Mouse (Mus musculus): Measurements from ENCODE around the gene Kri1.
"Not testable (repeated sequence)": the region's sequence is repeated elsewhere in the genome, so short reads cannot be mapped to it uniquely, and the experiment has no call there.

Gene Kri1

GRCm38 (mm10) chr9:21315421-21315820, 27.7 kb upstream of the Kri1 start:
- DNase-seq (ENCODE audit: low read depth, low spot score): peak; percentile 52

GRCm38 (mm10) chr9:21314367-21315140, 26.8 kb upstream of the Kri1 start:
- no peak for DNase-seq (ENCODE audit: low read depth, low spot score)

- peak; percentile 87 for DNase-seq (ENCODE audit: low read depth, low spot score)
Measured at GRCm38 (mm10) chr9:21313394-21313793, 25.6 kb upstream of the Kri1 start.

- DNase-seq (ENCODE audit: low read depth, low spot score): no peak
Measured at GRCm38 (mm10) chr9:21312134-21312533, 24.4 kb upstream of the Kri1 start, which contains the start of gene Ap1m2. Gene Ap1m2, minus strand, starts transcription at chr9:21312337.

GRCm38 (mm10) chr9:21311695-21312094, 23.9 kb upstream of the Kri1 start:
- DNase-seq (ENCODE audit: low read depth, low spot score): no peak

- no peak for DNase-seq (ENCODE audit: low read depth, low spot score)
Measured at GRCm38 (mm10) chr9:21309150-21309741, 21.5 kb upstream of the Kri1 start.

DNA sequence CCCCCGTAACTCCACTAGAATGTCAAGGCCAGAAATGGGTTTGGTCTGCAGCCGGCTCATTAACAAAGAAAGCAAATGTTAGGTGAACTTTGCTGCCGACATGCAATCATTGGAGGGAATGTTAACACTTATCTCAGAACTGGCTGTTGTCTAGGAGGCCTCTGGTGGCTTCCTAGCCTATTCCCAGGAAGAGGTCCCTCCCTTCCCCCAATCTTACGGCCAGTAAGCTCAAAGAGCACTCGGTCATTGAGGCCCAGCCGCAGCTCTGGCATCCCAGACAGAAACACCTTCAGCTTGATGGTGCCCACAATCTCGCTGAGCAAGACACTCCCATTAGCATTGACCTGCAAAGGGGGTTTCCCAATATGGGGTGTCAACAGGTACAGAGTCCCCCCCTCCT, 17.3 kb upstream of the Kri1 start:
- DNase-seq (ENCODE audit: low read depth, low spot score): no peak

DNA sequence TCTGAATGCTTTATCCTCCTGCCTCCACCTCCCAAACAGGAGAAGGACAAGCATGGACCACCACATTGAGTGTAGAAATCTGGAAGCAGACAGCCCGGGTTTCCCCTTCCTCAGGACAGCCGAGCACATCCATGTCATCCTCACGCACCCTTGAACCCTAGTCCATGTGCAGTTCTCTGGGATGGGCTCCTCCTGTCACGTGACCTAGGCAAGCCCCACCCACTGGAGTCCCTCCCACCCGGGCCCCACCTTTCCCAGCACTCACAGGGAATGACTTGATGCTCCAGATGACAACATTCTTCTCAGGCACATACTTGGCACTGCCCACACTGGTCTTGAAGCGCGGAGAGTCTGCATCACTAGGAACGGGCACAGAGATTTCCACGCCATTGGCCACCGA, 11.2 kb upstream of the Kri1 start:
- no peak for DNase-seq (ENCODE audit: low read depth, low spot score)

DNA sequence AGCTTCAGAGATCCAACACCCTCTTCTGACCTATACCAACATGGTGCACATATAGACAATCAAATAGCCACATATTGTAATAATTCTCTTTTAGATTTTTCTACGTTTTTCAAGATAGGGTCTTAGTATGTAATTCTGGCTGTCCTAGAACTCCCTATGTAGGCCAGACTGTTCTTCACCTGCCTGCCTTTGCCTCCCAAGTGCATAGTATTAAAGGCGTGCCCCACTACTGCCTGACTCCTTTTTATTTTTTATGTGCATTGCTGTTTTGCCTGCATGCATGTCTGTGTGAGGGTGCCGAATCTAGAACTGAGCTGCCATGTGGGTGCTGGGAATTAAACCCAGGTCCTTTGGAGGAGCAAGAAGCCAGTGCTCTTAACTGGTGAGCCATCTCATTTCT, 4.5 kb upstream of the Kri1 start:
- DNase-seq (ENCODE audit: low read depth, low spot score): no peak

GRCm38 (mm10) chr9:21291868-21292267, 4.1 kb upstream of the Kri1 start:
- DNase-seq (ENCODE audit: low read depth, low spot score): not testable (repeated sequence)

DNA sequence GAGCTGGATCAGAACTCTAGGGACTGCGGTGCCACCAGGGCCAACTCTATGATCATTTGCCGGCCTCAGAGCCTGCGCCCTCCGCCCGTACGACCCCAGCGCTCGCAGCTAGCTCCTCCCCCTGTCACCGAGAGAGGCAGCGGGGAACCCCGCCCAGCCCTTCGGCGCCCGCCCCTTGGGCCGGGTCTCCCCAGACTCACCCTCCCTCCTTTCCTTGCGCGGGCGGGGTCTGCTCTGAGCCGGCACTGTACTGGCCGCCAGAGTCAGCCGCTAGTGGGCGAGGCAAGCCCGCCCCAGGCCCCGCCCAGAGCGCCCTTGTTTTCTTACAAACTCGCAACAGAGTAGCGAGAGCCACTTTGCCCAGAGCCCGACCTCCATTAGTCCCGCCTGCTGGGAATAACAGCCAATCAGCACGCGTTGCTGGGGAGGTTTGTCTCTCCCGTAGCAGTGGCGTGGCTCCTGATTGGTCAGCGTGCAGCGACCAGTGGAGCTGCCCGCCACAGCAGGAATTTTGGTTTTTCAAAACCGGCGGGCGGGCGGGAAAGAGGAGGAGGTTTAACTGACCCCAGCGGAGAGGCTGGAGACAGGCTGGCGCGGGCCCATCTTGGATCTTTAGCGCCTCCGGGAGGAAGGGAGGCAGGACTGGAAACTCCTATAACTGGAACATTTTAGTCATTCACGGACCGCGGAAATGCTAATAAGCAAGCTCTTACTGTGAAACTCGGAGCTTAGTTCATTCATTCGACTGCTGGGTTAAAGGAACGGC, 3.4 kb upstream of the Kri1 start, which contains the start of gene Cdkn2d:
Cdkn2d (minus strand) TSS at position 386 of the 766 bp plus-strand sequence.
- DNase-seq (ENCODE audit: low read depth, low spot score): peak; percentile 100

- DNase-seq (ENCODE audit: low read depth, low spot score): no peak
Measured at GRCm38 (mm10) chr9:21290589-21290988, 2.8 kb upstream of the Kri1 start.

GRCm38 (mm10) chr9:21289337-21289671, 1.5 kb upstream of the Kri1 start:
- DNase-seq (ENCODE audit: low read depth, low spot score): no peak

DNA sequence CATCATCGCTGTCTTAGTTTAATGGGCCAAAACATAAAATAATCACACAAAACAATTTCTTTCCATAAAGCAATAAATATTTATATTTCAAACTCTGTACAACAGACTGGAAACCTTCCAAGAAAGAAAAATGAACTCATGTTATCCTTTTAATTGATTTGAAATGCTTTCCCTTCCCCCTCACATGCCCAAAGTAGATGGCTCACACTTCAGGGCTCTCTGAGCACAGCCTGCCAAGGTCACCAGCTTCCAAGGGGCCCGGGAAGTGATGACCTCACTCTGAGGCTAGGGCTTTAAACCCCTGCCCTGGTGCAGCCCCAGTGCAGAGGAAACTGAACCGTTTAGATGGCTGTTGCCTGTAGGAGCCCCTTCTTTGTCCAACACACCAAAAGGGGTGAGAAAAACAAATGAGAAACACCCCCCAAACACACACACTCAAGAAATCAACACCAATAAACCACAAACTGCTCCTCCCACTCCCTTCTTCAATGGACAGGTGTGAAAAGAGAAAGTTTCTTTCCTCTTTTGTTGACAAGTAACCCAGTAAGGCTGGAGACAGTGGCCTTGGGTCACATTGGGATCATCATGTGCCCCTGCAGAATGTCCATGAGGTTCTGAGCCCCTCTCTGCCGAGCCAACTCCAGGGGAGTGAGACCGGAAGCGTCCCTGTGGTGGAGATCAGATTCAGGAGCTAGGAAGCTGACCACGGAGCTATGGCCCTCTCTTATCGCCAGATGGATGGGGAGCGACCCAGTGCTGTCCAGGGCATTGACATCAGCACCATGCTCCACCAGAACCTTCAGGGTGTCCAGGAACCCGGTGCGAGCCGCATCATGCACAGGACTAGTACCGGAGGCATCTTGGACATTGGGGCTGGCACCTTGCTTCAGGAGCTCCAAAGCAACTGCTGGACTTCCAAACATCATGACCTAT, 901 bp upstream of the Kri1 start:
- no peak for DNase-seq (ENCODE audit: low read depth, low spot score)

- no peak for DNase-seq (ENCODE audit: low read depth, low spot score)
Measured at GRCm38 (mm10) chr9:21286753-21287152, 1.0 kb downstream of the Kri1 start.

- DNase-seq (ENCODE audit: low read depth, low spot score): no peak
Measured at GRCm38 (mm10) chr9:21283994-21284393, 3.8 kb downstream of the Kri1 start.

DNA sequence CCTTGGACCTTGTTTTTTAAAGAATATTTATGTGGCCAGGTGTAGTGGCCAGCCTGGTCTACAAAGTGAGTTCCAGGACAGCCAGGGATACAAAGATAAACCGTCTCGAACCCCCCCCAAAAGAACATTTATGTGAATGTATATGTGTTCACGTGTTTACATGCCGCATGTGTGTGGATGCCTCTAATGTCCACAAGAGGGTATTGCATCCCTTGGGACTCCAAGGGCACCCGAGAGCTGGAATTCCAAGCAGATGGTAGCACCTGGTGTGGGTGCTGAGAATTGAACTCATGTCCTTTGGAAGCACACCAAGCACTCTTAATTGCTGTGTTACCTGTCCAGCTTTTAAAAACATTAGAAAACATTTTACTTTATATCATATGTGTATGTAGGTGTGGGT, 4.2 kb downstream of the Kri1 start:
- no peak for DNase-seq (ENCODE audit: low read depth, low spot score)

GRCm38 (mm10) chr9:21277776-21278175, 10.0 kb downstream of the Kri1 start:
- DNase-seq (ENCODE audit: low read depth, low spot score): no peak

DNA sequence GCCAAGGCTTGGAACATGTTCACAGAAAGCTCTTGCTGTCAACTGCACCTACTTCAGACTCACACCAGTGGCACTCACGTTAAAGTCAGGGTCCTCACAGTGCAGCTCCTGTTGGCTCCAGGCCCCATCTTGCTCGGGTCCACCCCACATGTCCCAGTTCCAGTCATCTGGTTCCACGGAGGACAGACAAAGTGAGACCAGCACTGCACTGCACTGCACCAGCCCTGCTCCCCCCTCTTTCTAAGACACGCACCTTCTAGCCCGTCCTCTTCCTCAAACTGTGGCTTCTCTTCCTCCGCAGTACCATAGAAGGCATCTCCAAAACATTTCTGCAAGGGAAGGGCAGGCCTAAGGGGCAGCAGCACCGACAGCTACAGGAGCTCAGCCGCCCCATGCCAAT, 11.5 kb downstream of the Kri1 start:
- no peak for DNase-seq (ENCODE audit: low read depth, low spot score)

DNA sequence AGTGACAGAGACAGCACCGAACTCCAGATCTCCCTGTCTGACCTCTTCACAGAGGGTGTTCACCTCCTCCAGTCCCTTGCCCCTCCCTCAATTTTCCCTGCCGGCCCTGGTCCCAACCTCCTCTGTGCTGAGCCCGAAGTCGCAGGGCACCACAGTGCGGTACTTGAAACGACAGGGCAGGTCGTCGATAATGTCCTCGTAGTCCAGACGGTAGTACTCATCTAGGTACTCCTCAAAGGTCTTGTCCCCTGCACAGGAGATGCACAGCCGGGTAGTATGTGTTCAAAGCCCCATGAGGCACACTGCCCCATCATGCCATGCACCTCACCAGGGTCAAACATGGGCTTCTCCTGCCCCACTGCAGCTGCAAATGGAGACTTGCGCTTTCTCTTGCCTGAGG, 12.0 kb downstream of the Kri1 start:
- DNase-seq (ENCODE audit: low read depth, low spot score): no peak

DNA sequence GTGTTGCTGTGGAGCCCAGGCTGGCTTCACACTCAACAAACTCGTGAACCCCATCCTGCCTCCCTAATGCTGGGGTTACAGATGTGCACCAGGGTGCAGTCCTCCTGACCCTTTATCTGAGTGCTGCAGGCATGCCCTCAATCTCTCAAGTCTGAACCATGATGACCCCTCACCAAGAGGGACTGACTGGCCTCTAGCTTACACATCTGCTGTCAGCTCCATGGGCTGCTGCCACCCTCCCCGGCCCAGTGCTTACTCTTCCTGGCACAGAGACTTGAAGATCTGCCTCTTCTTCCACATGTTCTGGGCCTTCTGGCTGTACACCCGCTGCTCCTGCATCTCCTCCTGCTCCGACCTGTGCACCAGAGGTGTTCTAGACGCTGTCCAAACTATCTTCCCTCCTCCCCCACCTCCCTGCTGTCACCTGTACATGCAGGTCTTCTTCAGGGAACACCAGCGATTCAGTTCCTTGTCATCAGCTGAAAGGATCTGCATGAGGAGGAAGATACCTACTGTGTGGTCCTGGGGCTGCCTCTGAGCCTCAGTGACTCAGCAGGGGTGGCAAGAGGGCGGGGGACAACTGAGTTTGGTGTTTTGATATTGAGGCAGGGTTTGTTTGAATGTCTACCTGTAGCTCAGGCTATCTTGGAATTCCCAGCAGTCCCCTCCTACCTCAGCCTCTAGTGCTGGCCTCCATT, 12.6 kb downstream of the Kri1 start:
- DNase-seq (ENCODE audit: low read depth, low spot score): no peak
